Mouse (Mus musculus): Measurements from ENCODE around the gene Cd3eap. TPM values are rescaled to one million over a fixed set of nuclear protein-coding genes. Genes with fewer than 3 reads are reported as not detected.

Gene Cd3eap
- polyA plus RNA-seq, 1 experiment from 2014 or later = 20.5 TPM

- H3K27ac ChIP-seq = no peak overlapping the region
- 92% methylated on average over 4 of the region's 4 CpGs for WGBS (ENCODE audit: missing documents)
- H3K4me3 ChIP-seq (ENCODE audit: inconsistent target) = no peak overlapping the region
- H3K36me3 ChIP-seq (ENCODE audit: inconsistent target) = no peaks in the 10 kb centered on the region
- H3K79me2 ChIP-seq (ENCODE audit: inconsistent target) = no peaks in the 10 kb centered on the region
Observed at GRCm38 (mm10) chr7:19376019-19376418, 16.7 kb upstream of the Cd3eap start.

GRCm38 (mm10) chr7:19375368-19375767 is 16.1 kb upstream of the Cd3eap start:
- Histone ChIP-seq H3K4me3 (ENCODE audit: inconsistent target) (no peak overlapping the region), H3K79me2 (ENCODE audit: inconsistent target) (no peaks in the 10 kb centered on the region), H3K36me3 (ENCODE audit: inconsistent target) (no peaks in the 10 kb centered on the region), H3K27ac (no peak overlapping the region)
- WGBS (ENCODE audit: missing documents) = 82% methylated on average over 15 of the region's 18 CpGs

- Histone ChIP-seq H3K36me3 (ENCODE audit: inconsistent target) (no peaks in the 10 kb centered on the region), H3K79me2 (ENCODE audit: inconsistent target) (no peaks in the 10 kb centered on the region), H3K27ac (no peak overlapping the region), H3K4me3 (ENCODE audit: inconsistent target) (no peak overlapping the region)
- WGBS (ENCODE audit: missing documents) = 91% methylated on average over 2 of the region's 2 CpGs
Observed at GRCm38 (mm10) chr7:19373367-19373766, 14.1 kb upstream of the Cd3eap start.

GRCm38 (mm10) chr7:19369823-19370425 is 10.6 kb upstream of the Cd3eap start:
- H3K36me3 ChIP-seq (ENCODE audit: inconsistent target) = no peaks in the 10 kb centered on the region
- no peak overlapping the region for H3K27ac ChIP-seq
- no peaks in the 10 kb centered on the region for H3K79me2 ChIP-seq (ENCODE audit: inconsistent target)
- 17% methylated on average over 46 of the region's 46 CpGs for WGBS (ENCODE audit: missing documents)
- no peak overlapping the region for H3K4me3 ChIP-seq (ENCODE audit: inconsistent target)

- Histone ChIP-seq H3K27ac (no peak overlapping the region), H3K4me3 (ENCODE audit: inconsistent target) (no peak overlapping the region), H3K79me2 (ENCODE audit: inconsistent target) (no peaks in the 10 kb centered on the region), H3K36me3 (ENCODE audit: inconsistent target) (no peaks in the 10 kb centered on the region)
- WGBS (ENCODE audit: missing documents) = 54% methylated on average over 15 of the region's 16 CpGs
Observed at GRCm38 (mm10) chr7:19368380-19368779, 9.1 kb upstream of the Cd3eap start.

- WGBS (ENCODE audit: missing documents) = 77% methylated on average over 4 of the region's 4 CpGs
- no peaks in the 10 kb centered on the region for H3K79me2 ChIP-seq (ENCODE audit: inconsistent target)
- H3K36me3 ChIP-seq (ENCODE audit: inconsistent target) = no peaks in the 10 kb centered on the region
- H3K4me3 ChIP-seq (ENCODE audit: inconsistent target) = no peak overlapping the region
- H3K27ac ChIP-seq = no peak overlapping the region
Observed at GRCm38 (mm10) chr7:19365376-19365775, 6.1 kb upstream of the Cd3eap start.

GRCm38 (mm10) chr7:19363881-19364280 is 4.6 kb upstream of the Cd3eap start:
- WGBS (ENCODE audit: missing documents) = 9% methylated on average over 18 of the region's 18 CpGs
- H3K4me3 ChIP-seq (ENCODE audit: inconsistent target) = no peak overlapping the region

GRCm38 (mm10) chr7:19362276-19362675 is 3.0 kb upstream of the Cd3eap start:
- Histone ChIP-seq H3K27ac (no peak overlapping the region), H3K4me3 (ENCODE audit: inconsistent target) (no peak overlapping the region), H3K79me2 (ENCODE audit: inconsistent target) (no peaks in the 10 kb centered on the region), H3K36me3 (ENCODE audit: inconsistent target) (no peaks in the 10 kb centered on the region)
- 84% methylated on average over 4 of the region's 4 CpGs for WGBS (ENCODE audit: missing documents)

More at GRCm38 (mm10) chr7:19363881-19364280, 4.6 kb upstream of the Cd3eap start:
- no peaks in the 10 kb centered on the region for H3K36me3 ChIP-seq (ENCODE audit: inconsistent target)
- H3K79me2 ChIP-seq (ENCODE audit: inconsistent target) = no peaks in the 10 kb centered on the region
- H3K27ac ChIP-seq = no peak overlapping the region

GRCm38 (mm10) chr7:19361720-19362119 is 2.4 kb upstream of the Cd3eap start:
- Histone ChIP-seq H3K79me2 (ENCODE audit: inconsistent target) (no peaks in the 10 kb centered on the region), H3K4me3 (ENCODE audit: inconsistent target) (peak overlapping the region; percentile 70), H3K27ac (0 out of 2 replicates have a peak overlapping the region, but pooled peaks have one; percentile 4), H3K36me3 (ENCODE audit: inconsistent target) (no peaks in the 10 kb centered on the region)
- WGBS (ENCODE audit: missing documents) = 11% methylated on average over 16 of the region's 16 CpGs

GRCm38 (mm10) chr7:19360944-19361343 is 1.7 kb upstream of the Cd3eap start:
- WGBS (ENCODE audit: missing documents) = 1% methylated on average over 27 of the region's 27 CpGs
- Histone ChIP-seq H3K36me3 (ENCODE audit: inconsistent target) (no peaks in the 10 kb centered on the region), H3K27ac (0 out of 2 replicates have a peak overlapping the region, but pooled peaks have one; percentile 4), H3K4me3 (ENCODE audit: inconsistent target) (peak overlapping the region; percentile 70), H3K79me2 (ENCODE audit: inconsistent target) (no peaks in the 10 kb centered on the region)

GRCm38 (mm10) chr7:19359892-19360641 is 784 bp upstream of the Cd3eap start:
- under 1% methylated on average over 42 of the region's 45 CpGs for WGBS (ENCODE audit: missing documents)
- H3K79me2 ChIP-seq (ENCODE audit: inconsistent target) = no peaks in the 10 kb centered on the region
- peak overlapping the region; percentile 70 for H3K4me3 ChIP-seq (ENCODE audit: inconsistent target)
- H3K27ac ChIP-seq = peak overlapping the region; percentile 85
- peaks cover 2% of the 10 kb centered on the region; the same call in 1 of the 2 replicates for H3K36me3 ChIP-seq (ENCODE audit: inconsistent target)

- Histone ChIP-seq H3K79me2 (ENCODE audit: inconsistent target) (no peaks in the 10 kb centered on the region), H3K27ac (peak overlapping the region; percentile 85; the same call in 1 of the 2 replicates), H3K36me3 (ENCODE audit: inconsistent target) (peaks cover 8% of the 10 kb centered on the region; the same call in 1 of the 2 replicates), H3K4me3 (ENCODE audit: inconsistent target) (peak overlapping the region; percentile 70)
- 10% methylated on average over 13 of the region's 13 CpGs for WGBS (ENCODE audit: missing documents)
Observed at GRCm38 (mm10) chr7:19358634-19359033, 649 bp downstream of the Cd3eap start.

- 94% methylated on average over 25 of the region's 25 CpGs for WGBS (ENCODE audit: missing documents)
- Histone ChIP-seq H3K79me2 (ENCODE audit: inconsistent target) (no peaks in the 10 kb centered on the region), H3K4me3 (ENCODE audit: inconsistent target) (peak overlapping the region; percentile 70; the same call in 1 of the 2 replicates), H3K36me3 (ENCODE audit: inconsistent target) (peaks cover 13% of the 10 kb centered on the region; the same call in 1 of the 2 replicates), H3K27ac (no peak overlapping the region)
Observed at GRCm38 (mm10) chr7:19357381-19358375, 1.6 kb downstream of the Cd3eap start.

GRCm38 (mm10) chr7:19356311-19356710 is 3.0 kb downstream of the Cd3eap start:
- no peak overlapping the region for H3K4me3 ChIP-seq (ENCODE audit: inconsistent target)
- no peaks in the 10 kb centered on the region for H3K79me2 ChIP-seq (ENCODE audit: inconsistent target)
- WGBS (ENCODE audit: missing documents) = 94% methylated on average over 10 of the region's 10 CpGs
- H3K27ac ChIP-seq = no peak overlapping the region
- H3K36me3 ChIP-seq (ENCODE audit: inconsistent target) = peaks cover 21% of the 10 kb centered on the region; the same call in 1 of the 2 replicates
